11 mouse cellular contexts compared by ENCODE assay signal in genomic region chr17:27021736-27022135, GRCm38 (mm10).
"Had no signal": no experiment of that assay in that cellular context is flagged by ENCODE, and none has a peak within 500 bp of the region (broad histone marks: within the 10 kb centered on the region; RNA-seq: fewer than 3 reads in every experiment).

No protein-coding gene starts in this region.

- DNase-seq: lung, adult 2 months; lung, postnatal 14 days; lung, postnatal 36 days; retina, postnatal 1 day; right cerebral cortex, adult 18-20 months; right cerebral cortex, postnatal 25 days; right cerebral cortex, postnatal 4 days; spleen, adult 18-20 months; thymus, adult 18-20 months; thymus, postnatal 14 days; thymus, postnatal 36 days had no signal
